Mouse (Mus musculus): Measurements from ENCODE around the gene Ifih1.

- TF ChIP-seq CTCF (IDR thresholded peaks at IDR 0.05; ENCODE audit: low read depth), result no peak
- no peak for TF ChIP-seq EP300 (IDR thresholded peaks at IDR 0.05; ENCODE audit: low read depth)
Measured at GRCm38 (mm10) chr2:62562661-62563485, 83.2 kb downstream of the Ifih1 start.
